Mouse (Mus musculus): Measurements from ENCODE around the gene Thrb.

DNA sequence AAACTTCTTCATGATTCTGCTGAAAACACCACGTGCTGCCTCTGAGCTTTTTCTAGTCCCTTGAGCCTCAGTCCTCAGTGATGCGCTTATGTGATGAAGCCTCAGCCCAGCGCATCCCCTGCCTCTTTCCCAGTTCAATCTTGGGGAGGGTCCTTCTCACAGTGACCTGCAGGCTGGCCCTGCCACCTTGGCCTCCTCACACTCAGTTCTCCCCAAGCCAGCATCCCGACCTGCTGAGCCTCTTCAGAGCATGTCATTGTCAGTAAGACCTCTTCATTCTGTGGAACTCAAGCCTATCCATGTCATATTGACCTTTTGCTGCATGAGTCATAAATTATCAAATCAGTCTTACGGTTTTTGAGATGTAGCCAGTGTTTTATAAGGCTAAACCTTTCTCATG lies 376.5 kb downstream of the Thrb start:
- TF ChIP-seq CTCF (IDR thresholded peaks at IDR 0.05) (no peak), POLR2A (IDR thresholded peaks at IDR 0.05; ENCODE audit: insufficient read depth, low read depth, low read length) (no peak), EP300 (IDR thresholded peaks at IDR 0.05; ENCODE audit: insufficient read depth, low read depth, low read length) (no peak)
